Mouse (Mus musculus): ENCODE measurements around the gene Trmt44. TPM values are rescaled to one million over a fixed set of nuclear protein-coding genes. Genes with fewer than 3 reads are reported as not detected.

The Trmt44 gene
- polyA plus RNA-seq, 1 experiment from 2014 or later, result 7.8 TPM

GRCm38 (mm10) chr5:35546127-35546526, 28.7 kb downstream of the Trmt44 start:
- no peaks in the 10 kb centered on the region for H3K36me3 ChIP-seq (ENCODE audit: control insufficient read depth, insufficient read depth, low read length)
- no peak overlapping the region for H3K4me3 ChIP-seq (ENCODE audit: low read depth, low read length)
- H3K9me3 ChIP-seq (ENCODE audit: control insufficient read depth, low read length), result no peaks in the 10 kb centered on the region
- H3K9ac ChIP-seq (ENCODE audit: low read depth, low read length), result no peak overlapping the region
- DNase-seq (ENCODE audit: low spot score) (no peak), ATAC-seq (ENCODE audit: low FRiP score) (no peak)
- no peak overlapping the region for H3K27ac ChIP-seq (ENCODE audit: low read depth, low read length)
- H3K27me3 ChIP-seq (ENCODE audit: control insufficient read depth, insufficient read depth, low read length), result no peaks in the 10 kb centered on the region
- H3K4me2 ChIP-seq (replicated peaks; ENCODE audit: low read depth, low read length), result no peak overlapping the region
- no peaks in the 10 kb centered on the region for H3K4me1 ChIP-seq (replicated peaks; ENCODE audit: control insufficient read depth, insufficient read depth, low read length)

- 67% methylated on average over 4 of the region's 4 CpGs for WGBS
- DNase-seq (ENCODE audit: low spot score), result peak; percentile 13
- H3K4me1 ChIP-seq (replicated peaks; ENCODE audit: control insufficient read depth, insufficient read depth, low read length), result no peaks in the 10 kb centered on the region
- H3K4me3 ChIP-seq (ENCODE audit: low read depth, low read length), result no peak overlapping the region
- H3K4me2 ChIP-seq (replicated peaks; ENCODE audit: low read depth, low read length), result no peak overlapping the region
- no peak overlapping the region for H3K9ac ChIP-seq (ENCODE audit: low read depth, low read length)
- H3K36me3 ChIP-seq (ENCODE audit: control insufficient read depth, insufficient read depth, low read length), result no peaks in the 10 kb centered on the region
- no peaks in the 10 kb centered on the region for H3K9me3 ChIP-seq (ENCODE audit: control insufficient read depth, low read length)
- ATAC-seq (ENCODE audit: low FRiP score), result no peak
- no peaks in the 10 kb centered on the region for H3K27me3 ChIP-seq (ENCODE audit: control insufficient read depth, insufficient read depth, low read length)
- no peak overlapping the region for H3K27ac ChIP-seq (ENCODE audit: low read depth, low read length)
Observed at GRCm38 (mm10) chr5:35541059-35541790, 33.6 kb downstream of the Trmt44 start.

- Histone ChIP-seq H3K27ac (ENCODE audit: low read depth, low read length) (no peak overlapping the region), H3K9me3 (ENCODE audit: control insufficient read depth, low read length) (no peaks in the 10 kb centered on the region), H3K4me2 (replicated peaks; ENCODE audit: low read depth, low read length) (no peak overlapping the region), H3K4me3 (ENCODE audit: low read depth, low read length) (no peak overlapping the region), H3K27me3 (ENCODE audit: control insufficient read depth, insufficient read depth, low read length) (no peaks in the 10 kb centered on the region), H3K36me3 (ENCODE audit: control insufficient read depth, insufficient read depth, low read length) (no peaks in the 10 kb centered on the region), H3K4me1 (replicated peaks; ENCODE audit: control insufficient read depth, insufficient read depth, low read length) (no peaks in the 10 kb centered on the region), H3K9ac (ENCODE audit: low read depth, low read length) (no peak overlapping the region)
- DNase-seq (ENCODE audit: low spot score), result no peak
- WGBS, result 57% methylated on average over 5 of the region's 5 CpGs
- no peak for ATAC-seq (ENCODE audit: low FRiP score)
Observed at GRCm38 (mm10) chr5:35540555-35540954, 34.3 kb downstream of the Trmt44 start.

- Histone ChIP-seq H3K9ac (ENCODE audit: low read depth, low read length) (no peak overlapping the region), H3K4me3 (ENCODE audit: low read depth, low read length) (no peak overlapping the region), H3K9me3 (ENCODE audit: control insufficient read depth, low read length) (no peaks in the 10 kb centered on the region), H3K4me1 (replicated peaks; ENCODE audit: control insufficient read depth, insufficient read depth, low read length) (no peaks in the 10 kb centered on the region), H3K4me2 (replicated peaks; ENCODE audit: low read depth, low read length) (no peak overlapping the region), H3K27ac (ENCODE audit: low read depth, low read length) (no peak overlapping the region), H3K27me3 (ENCODE audit: control insufficient read depth, insufficient read depth, low read length) (no peaks in the 10 kb centered on the region), H3K36me3 (ENCODE audit: control insufficient read depth, insufficient read depth, low read length) (no peaks in the 10 kb centered on the region)
- DNase-seq (ENCODE audit: low spot score), result no peak
- no peak for ATAC-seq (ENCODE audit: low FRiP score)
- WGBS, result 50% methylated on average over 4 of the region's 4 CpGs
Observed at GRCm38 (mm10) chr5:35539576-35539975, 35.3 kb downstream of the Trmt44 start.

GRCm38 (mm10) chr5:35538022-35538421, 36.8 kb downstream of the Trmt44 start:
- no peak for ATAC-seq (ENCODE audit: low FRiP score)
- 92% methylated on average over 3 of the region's 3 CpGs for WGBS
- DNase-seq (ENCODE audit: low spot score), result no peak
- Histone ChIP-seq H3K9me3 (ENCODE audit: control insufficient read depth, low read length) (no peaks in the 10 kb centered on the region), H3K4me3 (ENCODE audit: low read depth, low read length) (no peak overlapping the region), H3K4me1 (replicated peaks; ENCODE audit: control insufficient read depth, insufficient read depth, low read length) (no peaks in the 10 kb centered on the region), H3K9ac (ENCODE audit: low read depth, low read length) (no peak overlapping the region), H3K36me3 (ENCODE audit: control insufficient read depth, insufficient read depth, low read length) (no peaks in the 10 kb centered on the region), H3K27me3 (ENCODE audit: control insufficient read depth, insufficient read depth, low read length) (no peaks in the 10 kb centered on the region), H3K4me2 (replicated peaks; ENCODE audit: low read depth, low read length) (no peak overlapping the region), H3K27ac (ENCODE audit: low read depth, low read length) (no peak overlapping the region)

GRCm38 (mm10) chr5:35537474-35537873, 37.4 kb downstream of the Trmt44 start:
- 76% methylated on average over 1 of the region's 1 CpGs for WGBS
- H3K27me3 ChIP-seq (ENCODE audit: control insufficient read depth, insufficient read depth, low read length), result no peaks in the 10 kb centered on the region
- no peak for DNase-seq (ENCODE audit: low spot score)
- H3K27ac ChIP-seq (ENCODE audit: low read depth, low read length), result no peak overlapping the region
- H3K4me1 ChIP-seq (replicated peaks; ENCODE audit: control insufficient read depth, insufficient read depth, low read length), result no peaks in the 10 kb centered on the region
- no peak overlapping the region for H3K4me3 ChIP-seq (ENCODE audit: low read depth, low read length)
- no peaks in the 10 kb centered on the region for H3K36me3 ChIP-seq (ENCODE audit: control insufficient read depth, insufficient read depth, low read length)
- no peak for ATAC-seq (ENCODE audit: low FRiP score)
- no peaks in the 10 kb centered on the region for H3K9me3 ChIP-seq (ENCODE audit: control insufficient read depth, low read length)
- no peak overlapping the region for H3K9ac ChIP-seq (ENCODE audit: low read depth, low read length)
- H3K4me2 ChIP-seq (replicated peaks; ENCODE audit: low read depth, low read length), result no peak overlapping the region

- H3K27ac ChIP-seq (ENCODE audit: low read depth, low read length), result no peak overlapping the region
- H3K27me3 ChIP-seq (ENCODE audit: control insufficient read depth, insufficient read depth, low read length), result peaks cover 2% of the 10 kb centered on the region; the same call in 1 of the 2 replicates
- H3K4me1 ChIP-seq (replicated peaks; ENCODE audit: control insufficient read depth, insufficient read depth, low read length), result no peaks in the 10 kb centered on the region
- H3K36me3 ChIP-seq (ENCODE audit: control insufficient read depth, insufficient read depth, low read length), result no peaks in the 10 kb centered on the region
- H3K4me2 ChIP-seq (replicated peaks; ENCODE audit: low read depth, low read length), result no peak overlapping the region
- H3K9me3 ChIP-seq (ENCODE audit: control insufficient read depth, low read length), result no peaks in the 10 kb centered on the region
- ATAC-seq (ENCODE audit: low FRiP score) (no peak), DNase-seq (ENCODE audit: low spot score) (peak; percentile 22)
- H3K4me3 ChIP-seq (ENCODE audit: low read depth, low read length), result no peak overlapping the region
- H3K9ac ChIP-seq (ENCODE audit: low read depth, low read length), result no peak overlapping the region
- 72% methylated on average over 3 of the region's 3 CpGs for WGBS
Observed at GRCm38 (mm10) chr5:35536271-35536670, 38.6 kb downstream of the Trmt44 start.

- peaks cover 2% of the 10 kb centered on the region; the same call in 1 of the 2 replicates for H3K27me3 ChIP-seq (ENCODE audit: control insufficient read depth, insufficient read depth, low read length)
- DNase-seq (ENCODE audit: low spot score) (peak; percentile 61), ATAC-seq (ENCODE audit: low FRiP score) (no peak)
- WGBS, result 15% methylated on average over 10 of the region's 10 CpGs
- no peak overlapping the region for H3K27ac ChIP-seq (ENCODE audit: low read depth, low read length)
- no peaks in the 10 kb centered on the region for H3K36me3 ChIP-seq (ENCODE audit: control insufficient read depth, insufficient read depth, low read length)
- H3K4me1 ChIP-seq (replicated peaks; ENCODE audit: control insufficient read depth, insufficient read depth, low read length), result no peaks in the 10 kb centered on the region
- H3K4me3 ChIP-seq (ENCODE audit: low read depth, low read length), result no peak overlapping the region
- H3K4me2 ChIP-seq (replicated peaks; ENCODE audit: low read depth, low read length), result no peak overlapping the region
- H3K9me3 ChIP-seq (ENCODE audit: control insufficient read depth, low read length), result no peaks in the 10 kb centered on the region
- no peak overlapping the region for H3K9ac ChIP-seq (ENCODE audit: low read depth, low read length)
Observed at GRCm38 (mm10) chr5:35531586-35531985, 43.3 kb downstream of the Trmt44 start.

- H3K4me2 ChIP-seq (replicated peaks; ENCODE audit: low read depth, low read length), result no peak overlapping the region
- peaks cover 3% of the 10 kb centered on the region; the same call in 1 of the 2 replicates for H3K4me1 ChIP-seq (replicated peaks; ENCODE audit: control insufficient read depth, insufficient read depth, low read length)
- 16% methylated on average over 4 of the region's 4 CpGs for WGBS
- ATAC-seq (ENCODE audit: low FRiP score) (0 out of 2 replicates have a peak, but pooled peaks have one; percentile 25), DNase-seq (ENCODE audit: low spot score) (peak; percentile 79)
- no peak overlapping the region for H3K4me3 ChIP-seq (ENCODE audit: low read depth, low read length)
- H3K9me3 ChIP-seq (ENCODE audit: control insufficient read depth, low read length), result no peaks in the 10 kb centered on the region
- H3K27ac ChIP-seq (ENCODE audit: low read depth, low read length), result no peak overlapping the region
- H3K36me3 ChIP-seq (ENCODE audit: control insufficient read depth, insufficient read depth, low read length), result no peaks in the 10 kb centered on the region
- no peak overlapping the region for H3K9ac ChIP-seq (ENCODE audit: low read depth, low read length)
- H3K27me3 ChIP-seq (ENCODE audit: control insufficient read depth, insufficient read depth, low read length), result peaks cover 2% of the 10 kb centered on the region
Observed at GRCm38 (mm10) chr5:35530442-35530841, 44.4 kb downstream of the Trmt44 start.
